Mouse (Mus musculus) midbrain, embryonic 12.5 days (tissue): ENCODE measurements at regions not wholly inside any gene's neighbourhood (a gene's known extent, or its start where the extent isn't known, plus 50 kb on each side); places are given as distances from the start of the nearest gene placed in this dataset.

Experiments used
- ATAC-seq: fragments of 200-750 bp; cut with Nextera tagmentation; 2 replicates; pipeline ENCODE4 v1.8.0; 2017; ENCODE audit warnings: low read depth, moderate TSS enrichment, moderate library complexity; ENCODE audit not compliant: low FRiP score
- H3K27ac ChIP-seq: fragments of 300-500 bp; sonication (generic); replicated peaks from 2 replicates; pipeline ENCODE4 v1.5.1; 2016; ENCODE audit warnings: mild to moderate bottlenecking
- H3K27me3 ChIP-seq: fragments of 300-500 bp; sonication (generic); 2 replicates; pipeline ENCODE4 v1.6.1; 2016; ENCODE audit warnings: mild to moderate bottlenecking
- H3K36me3 ChIP-seq: fragments of 300-500 bp; sonication (generic); 2 replicates; pipeline ENCODE4 v1.6.1; 2016
- H3K4me1 ChIP-seq: fragments of 300-500 bp; sonication (generic); 2 replicates; pipeline ENCODE4 v1.6.1; 2016
- H3K4me2 ChIP-seq: fragments of 300-500 bp; sonication (generic); replicated peaks from 2 replicates; pipeline ENCODE4 v1.6.1; 2016; ENCODE audit warnings: mild to moderate bottlenecking, moderate library complexity
- H3K4me3 ChIP-seq: fragments of 300-500 bp; sonication (generic); 2 replicates; pipeline ENCODE4 v1.5.1; 2016; ENCODE audit warnings: mild to moderate bottlenecking
- H3K9ac ChIP-seq: fragments of 300-500 bp; sonication (generic); replicated peaks from 2 replicates; pipeline ENCODE4 v1.6.1; 2016; ENCODE audit warnings: mild to moderate bottlenecking, moderate library complexity
- H3K9me3 ChIP-seq: fragments of 300-500 bp; sonication (generic); 2 replicates; pipeline ENCODE4 v1.6.1; 2016; ENCODE audit warnings: mild to moderate bottlenecking
- WGBS: fragments of 180-500 bp; shearing (Covaris S2); methylation state at CpG from one replicate; pipeline ENCODE4 v1.1.7; 2016; 5-methylcytosine and 5-hydroxymethylcytosine counted together

GRCm38 (mm10) chr16:58331087-58331486 lies 77.2 kb upstream of the Dcbld2 start:
- 77% methylated on average over 3 of the region's 3 CpGs for WGBS
- Histone ChIP-seq H3K36me3 (no peaks in the 10 kb centered on the region), H3K4me1 (no peaks in the 10 kb centered on the region), H3K27ac (no peak overlapping the region), H3K9ac (no peak overlapping the region), H3K27me3 (no peaks in the 10 kb centered on the region), H3K4me3 (no peak overlapping the region), H3K4me2 (no peak overlapping the region), H3K9me3 (no peaks in the 10 kb centered on the region)
- ATAC-seq = no peak

GRCm38 (mm10) chr16:58343921-58344320 lies 64.3 kb upstream of the Dcbld2 start:
- WGBS = 92% methylated on average over 5 of the region's 5 CpGs
- Histone ChIP-seq H3K4me3 (no peak overlapping the region), H3K4me1 (no peaks in the 10 kb centered on the region), H3K27ac (no peak overlapping the region), H3K27me3 (no peaks in the 10 kb centered on the region), H3K36me3 (no peaks in the 10 kb centered on the region), H3K4me2 (no peak overlapping the region), H3K9ac (no peak overlapping the region), H3K9me3 (no peaks in the 10 kb centered on the region)
- ATAC-seq = no peak

- H3K27me3 ChIP-seq = no peaks in the 10 kb centered on the region
- no peak for ATAC-seq
- no peak overlapping the region for H3K27ac ChIP-seq
- H3K36me3 ChIP-seq = no peaks in the 10 kb centered on the region
- WGBS = 49% methylated on average over 5 of the region's 5 CpGs
- H3K4me2 ChIP-seq = no peak overlapping the region
- no peaks in the 10 kb centered on the region for H3K4me1 ChIP-seq
- H3K9ac ChIP-seq = no peak overlapping the region
- H3K4me3 ChIP-seq = no peak overlapping the region
- H3K9me3 ChIP-seq = no peaks in the 10 kb centered on the region
Observed at GRCm38 (mm10) chr16:58349354-58349753, 58.9 kb upstream of the Dcbld2 start.

GRCm38 (mm10) chr16:58349802-58350201 lies 58.4 kb upstream of the Dcbld2 start:
- H3K36me3 ChIP-seq = no peaks in the 10 kb centered on the region
- no peak for ATAC-seq
- no peak overlapping the region for H3K27ac ChIP-seq
- no peak overlapping the region for H3K9ac ChIP-seq
- H3K4me1 ChIP-seq = no peaks in the 10 kb centered on the region
- H3K4me2 ChIP-seq = no peak overlapping the region
- H3K9me3 ChIP-seq = no peaks in the 10 kb centered on the region
- H3K4me3 ChIP-seq = no peak overlapping the region
- no peaks in the 10 kb centered on the region for H3K27me3 ChIP-seq
- 64% methylated on average over 2 of the region's 2 CpGs for WGBS

- WGBS = 89% methylated on average over 3 of the region's 3 CpGs
Observed at GRCm38 (mm10) chr16:58352156-58352555, 56.1 kb upstream of the Dcbld2 start.

GRCm38 (mm10) chr16:58354551-58354950 lies 53.7 kb upstream of the Dcbld2 start:
- no peak for ATAC-seq
- Histone ChIP-seq H3K9me3 (no peaks in the 10 kb centered on the region), H3K27me3 (no peaks in the 10 kb centered on the region), H3K4me3 (no peak overlapping the region), H3K4me2 (no peak overlapping the region), H3K9ac (no peak overlapping the region), H3K4me1 (no peaks in the 10 kb centered on the region), H3K36me3 (no peaks in the 10 kb centered on the region), H3K27ac (no peak overlapping the region)
- WGBS = 73% methylated on average over 6 of the region's 6 CpGs

More at GRCm38 (mm10) chr16:58352156-58352555, 56.1 kb upstream of the Dcbld2 start:
- H3K27me3 ChIP-seq = no peaks in the 10 kb centered on the region
- H3K27ac ChIP-seq = no peak overlapping the region
- H3K4me3 ChIP-seq = no peak overlapping the region
- no peak for ATAC-seq
- H3K9me3 ChIP-seq = no peaks in the 10 kb centered on the region
- no peak overlapping the region for H3K4me2 ChIP-seq
- H3K36me3 ChIP-seq = no peaks in the 10 kb centered on the region
- no peak overlapping the region for H3K9ac ChIP-seq
- no peaks in the 10 kb centered on the region for H3K4me1 ChIP-seq
